Mouse (Mus musculus) testis, adult 2 months (tissue): Measurements from ENCODE around the gene Trpm8.

Experiments used
- CTCF ChIP-seq: fragments of 200-500 bp; IDR thresholded peaks from 2 replicates; pipeline ENCODE4 v1.5.1; 2012; ENCODE audit warnings: low read depth, mild to moderate bottlenecking, inconsistent platforms, low read length, moderate library complexity; ENCODE audit not compliant: control insufficient read depth, insufficient read depth, insufficient replicate concordance
- POLR2A ChIP-seq: fragments of 200-500 bp; IDR thresholded peaks from 2 replicates; pipeline ENCODE4 v1.6.1; 2012; ENCODE audit warnings: low read depth, mild to moderate bottlenecking, inconsistent platforms, low read length, moderate library complexity; ENCODE audit not compliant: control insufficient read depth

GRCm38 (mm10) chr1:88356616-88357015, 79.2 kb downstream of the Trpm8 start:
- TF ChIP-seq CTCF (no peak), POLR2A (no peak)
